Mouse (Mus musculus): Measurements from ENCODE around the gene Syce1. TPM values are rescaled to one million over a fixed set of nuclear protein-coding genes. Genes with fewer than 3 reads are reported as not detected.

Syce1 gene
- total and polyA plus RNA-seq, 2 experiments, result 0.07 TPM; not detected in 1

DNA sequence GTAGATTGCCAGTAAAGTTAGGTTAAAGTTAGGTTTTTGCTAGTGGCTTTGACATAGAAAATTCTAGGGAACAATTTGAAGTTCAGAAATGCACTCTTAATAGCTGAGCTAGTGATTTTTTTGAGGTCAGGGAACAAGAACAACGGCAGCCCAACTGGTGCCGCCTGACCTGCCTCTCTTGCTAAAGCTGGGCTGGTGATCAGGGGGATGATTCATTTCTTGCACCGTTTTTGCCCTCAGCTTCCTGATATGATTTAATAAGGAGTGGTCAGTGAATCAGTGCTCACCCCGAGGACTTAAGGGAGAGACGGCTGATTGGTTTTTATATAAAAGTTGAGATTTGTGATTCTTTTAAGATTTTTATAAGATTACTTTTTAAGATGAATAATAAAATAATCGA, 43.8 kb upstream of the Syce1 start:
- TF ChIP-seq CTCF (IDR thresholded peaks at IDR 0.05; ENCODE audit: low read depth, low read length) (no peak), POLR2A (IDR thresholded peaks at IDR 0.05; ENCODE audit: extremely low read depth, insufficient read depth, low read length) (no peak)
- 69% methylated on average over 6 of the region's 6 CpGs for WGBS
- H3K36me3 ChIP-seq (ENCODE audit: control insufficient read depth, insufficient read depth, low read length), result no peaks in the 10 kb centered on the region

DNA sequence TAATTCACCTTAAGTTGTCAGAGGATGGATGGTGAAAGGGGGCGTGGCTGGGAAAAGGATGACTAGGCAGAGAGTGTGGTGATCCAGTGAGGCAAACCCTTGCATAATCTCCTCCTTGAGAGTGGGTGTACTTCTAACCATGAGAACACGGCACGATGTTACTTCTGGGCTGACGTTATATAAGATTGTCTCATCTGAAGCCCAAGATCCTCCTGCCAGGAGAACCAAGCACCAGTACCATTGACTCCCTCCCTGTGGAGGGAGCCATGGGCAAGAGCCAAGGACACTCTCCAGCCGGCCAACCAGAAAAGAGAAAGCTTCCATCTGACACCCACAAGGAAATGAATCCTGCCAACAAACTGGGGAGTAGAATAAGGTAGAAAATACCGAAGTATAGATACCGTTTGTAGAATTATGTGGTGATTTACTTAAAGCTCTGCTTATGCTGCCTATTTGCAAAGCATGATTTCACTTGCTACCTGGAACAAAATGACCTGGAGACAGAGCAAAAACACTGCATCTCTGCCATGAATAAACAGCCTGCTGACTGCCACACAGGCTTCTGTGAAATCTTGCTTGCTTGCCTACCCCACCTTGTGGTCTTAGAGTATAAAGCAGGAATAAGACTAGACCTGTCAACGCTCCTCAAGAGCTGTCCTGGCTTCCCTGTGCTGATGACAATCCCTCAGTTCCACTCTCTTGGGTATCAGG, 40.7 kb upstream of the Syce1 start:
- 6% methylated on average over 8 of the region's 8 CpGs for WGBS
- Histone ChIP-seq H3K27me3 (ENCODE audit: control insufficient read depth, insufficient read depth, low read length) (no peaks in the 10 kb centered on the region), H3K4me3 (ENCODE audit: insufficient read depth, low read depth, low read length) (peak overlapping the region; percentile 5; the same call in 1 of the 2 replicates), H3K79me2 (ENCODE audit: control insufficient read depth, insufficient read depth, low read length) (no peaks in the 10 kb centered on the region), H3K9ac (ENCODE audit: low read depth, low read length) (no peak overlapping the region), H3K36me3 (ENCODE audit: control insufficient read depth, insufficient read depth, low read length) (no peaks in the 10 kb centered on the region), H3K27ac (replicated peaks; ENCODE audit: insufficient read depth, low read depth, low read length) (peak overlapping the region; percentile 26), H3K4me1 (ENCODE audit: control insufficient read depth, insufficient read depth, low read length) (peaks cover 8% of the 10 kb centered on the region)
- peak; percentile 68 for DNase-seq (ENCODE audit: extremely low read depth, low read depth, low spot score)
- TF ChIP-seq POLR2A (IDR thresholded peaks at IDR 0.05; ENCODE audit: extremely low read depth, insufficient read depth, low read length), result no peak
- peak; percentile 35; the same call in 1 of the 2 replicates for TF ChIP-seq CTCF (IDR thresholded peaks at IDR 0.05; ENCODE audit: low read depth, low read length)

More for the DNA sequence above, 43.8 kb upstream of the Syce1 start:
- DNase-seq (ENCODE audit: extremely low read depth, low read depth, low spot score), result no peak
- H3K27me3 ChIP-seq (ENCODE audit: control insufficient read depth, insufficient read depth, low read length), result no peaks in the 10 kb centered on the region
- peaks cover 3% of the 10 kb centered on the region; the same call in 1 of the 2 replicates for H3K79me2 ChIP-seq (ENCODE audit: control insufficient read depth, insufficient read depth, low read length)
- no peak overlapping the region for H3K4me3 ChIP-seq (ENCODE audit: insufficient read depth, low read depth, low read length)
- H3K9ac ChIP-seq (ENCODE audit: low read depth, low read length), result no peak overlapping the region
- H3K27ac ChIP-seq (replicated peaks; ENCODE audit: insufficient read depth, low read depth, low read length), result no peak overlapping the region
- H3K4me1 ChIP-seq (ENCODE audit: control insufficient read depth, insufficient read depth, low read length), result peaks cover 8% of the 10 kb centered on the region

DNA sequence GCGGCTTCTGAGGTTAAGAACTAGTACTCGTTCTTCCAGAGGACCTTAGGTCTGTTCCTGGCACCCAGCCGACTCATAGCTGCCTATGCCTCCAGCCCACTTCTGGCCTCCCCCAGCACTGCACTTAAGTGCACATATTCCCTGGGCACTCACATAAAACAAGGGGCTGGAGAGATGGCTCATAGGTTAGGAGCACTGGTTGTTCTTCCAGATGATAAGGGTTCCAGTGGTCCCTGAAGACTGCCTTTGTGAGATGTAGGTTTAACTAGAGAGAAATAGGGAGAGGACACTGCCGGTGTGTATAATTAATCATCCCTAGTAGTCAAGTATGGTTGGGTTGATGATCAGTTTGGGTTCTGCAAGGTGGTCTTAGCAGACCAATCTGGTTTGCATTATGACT, 35.1 kb upstream of the Syce1 start:
- Histone ChIP-seq H3K9ac (ENCODE audit: low read depth, low read length) (no peak overlapping the region), H3K36me3 (ENCODE audit: control insufficient read depth, insufficient read depth, low read length) (no peaks in the 10 kb centered on the region), H3K79me2 (ENCODE audit: control insufficient read depth, insufficient read depth, low read length) (no peaks in the 10 kb centered on the region), H3K4me3 (ENCODE audit: insufficient read depth, low read depth, low read length) (no peak overlapping the region), H3K4me1 (ENCODE audit: control insufficient read depth, insufficient read depth, low read length) (peaks cover 3% of the 10 kb centered on the region; the same call in 1 of the 2 replicates), H3K27ac (replicated peaks; ENCODE audit: insufficient read depth, low read depth, low read length) (no peak overlapping the region), H3K27me3 (ENCODE audit: control insufficient read depth, insufficient read depth, low read length) (no peaks in the 10 kb centered on the region)
- WGBS, result 92% methylated on average over 4 of the region's 4 CpGs
- DNase-seq (ENCODE audit: extremely low read depth, low read depth, low spot score), result no peak
- TF ChIP-seq CTCF (IDR thresholded peaks at IDR 0.05; ENCODE audit: low read depth, low read length), result no peak
- TF ChIP-seq POLR2A (IDR thresholded peaks at IDR 0.05; ENCODE audit: extremely low read depth, insufficient read depth, low read length), result no peak

GRCm38 (mm10) chr7:140821653-140822329, 34.1 kb upstream of the Syce1 start, which contains the start of gene Zfp941:
Gene Zfp941, minus strand, starts transcription at chr7:140822178.
- H3K4me3 ChIP-seq (ENCODE audit: insufficient read depth, low read depth, low read length), result peak within 1 kb of the TSS; percentile 86
- H3K36me3 ChIP-seq (ENCODE audit: control insufficient read depth, insufficient read depth, low read length), result no peaks in the 10 kb centered on the region
- H3K27ac ChIP-seq (replicated peaks; ENCODE audit: insufficient read depth, low read depth, low read length), result no peak within 1 kb of the TSS
- DNase-seq (ENCODE audit: extremely low read depth, low read depth, low spot score), result peak; percentile 50
- peak within 1 kb of the TSS; percentile 76 for H3K9ac ChIP-seq (ENCODE audit: low read depth, low read length)
- no peak for TF ChIP-seq POLR2A (IDR thresholded peaks at IDR 0.05; ENCODE audit: extremely low read depth, insufficient read depth, low read length)
- no peak for TF ChIP-seq CTCF (IDR thresholded peaks at IDR 0.05; ENCODE audit: low read depth, low read length)
- H3K79me2 ChIP-seq (ENCODE audit: control insufficient read depth, insufficient read depth, low read length), result no peaks in the 10 kb centered on the region
- H3K4me1 ChIP-seq (ENCODE audit: control insufficient read depth, insufficient read depth, low read length), result peaks cover 3% of the 10 kb centered on the region; the same call in 1 of the 2 replicates
- whole genome bisulfite sequencing, result 8% methylated on average over 21 of the region's 21 CpGs
- H3K27me3 ChIP-seq (ENCODE audit: control insufficient read depth, insufficient read depth, low read length), result no peaks in the 10 kb centered on the region

DNA sequence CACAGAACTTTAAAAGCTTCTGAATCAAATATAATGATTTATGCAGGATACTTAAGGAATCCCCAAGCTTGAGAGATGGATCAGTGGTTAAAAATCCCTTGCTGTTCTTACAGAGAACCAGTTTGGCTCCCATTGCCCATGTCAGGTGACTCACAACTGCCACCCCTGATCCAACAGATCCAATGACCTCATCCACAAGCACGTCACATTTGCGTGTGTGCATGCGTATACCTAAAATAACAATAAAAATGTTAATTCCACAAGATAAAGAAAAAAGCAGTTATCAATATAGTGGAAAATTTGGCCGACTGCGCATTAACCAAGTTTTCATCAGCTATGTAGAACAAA, 33.6 kb upstream of the Syce1 start:
- TF ChIP-seq POLR2A (IDR thresholded peaks at IDR 0.05; ENCODE audit: extremely low read depth, insufficient read depth, low read length), result no peak
- no peak for TF ChIP-seq CTCF (IDR thresholded peaks at IDR 0.05; ENCODE audit: low read depth, low read length)
- Histone ChIP-seq H3K27me3 (ENCODE audit: control insufficient read depth, insufficient read depth, low read length) (no peaks in the 10 kb centered on the region), H3K36me3 (ENCODE audit: control insufficient read depth, insufficient read depth, low read length) (no peaks in the 10 kb centered on the region), H3K79me2 (ENCODE audit: control insufficient read depth, insufficient read depth, low read length) (no peaks in the 10 kb centered on the region), H3K4me3 (ENCODE audit: insufficient read depth, low read depth, low read length) (no peak overlapping the region), H3K27ac (replicated peaks; ENCODE audit: insufficient read depth, low read depth, low read length) (no peak overlapping the region), H3K9ac (ENCODE audit: low read depth, low read length) (no peak overlapping the region), H3K4me1 (ENCODE audit: control insufficient read depth, insufficient read depth, low read length) (peaks cover 3% of the 10 kb centered on the region; the same call in 1 of the 2 replicates)
- WGBS, result 73% methylated on average over 5 of the region's 5 CpGs
- no peak for DNase-seq (ENCODE audit: extremely low read depth, low read depth, low spot score)
